Mouse (Mus musculus): ENCODE data around the gene Aar2. TPM values are rescaled to one million over a fixed set of nuclear protein-coding genes. Genes with fewer than 3 reads are reported as not detected.

The Aar2 gene
- total and polyA plus RNA-seq, 3 experiments: 28.2 to 34.1 TPM; not detected in 1

GRCm38 (mm10) chr2:156566512-156566911 is 19.1 kb downstream of the Aar2 start (continued):
- no peak for TF ChIP-seq RAD21 (IDR thresholded peaks at IDR 0.05; ENCODE audit: low read depth, low read length)
- no peak for TF ChIP-seq E2F4 (IDR thresholded peaks at IDR 0.05; ENCODE audit: borderline replicate concordance, low read depth, low read length)
- TF ChIP-seq RCOR1 (IDR thresholded peaks at IDR 0.05; ENCODE audit: low read depth, low read length): no peak

GRCm38 (mm10) chr2:156568647-156569046 is 21.3 kb downstream of the Aar2 start:
- no peak overlapping the region for H3K27ac ChIP-seq (ENCODE audit: control insufficient read depth, low read depth, low read length)
- TF ChIP-seq USF1 (IDR thresholded peaks at IDR 0.05; ENCODE audit: low read depth, low read length) (no peak), ZC3H11A (IDR thresholded peaks at IDR 0.05; ENCODE audit: low read depth, low read length) (no peak), UBTF (IDR thresholded peaks at IDR 0.05; ENCODE audit: borderline replicate concordance, insufficient read depth, low read depth, low read length) (no peak), TAL1 (IDR thresholded peaks at IDR 0.05; ENCODE audit: low read length) (no peak), KAT2A (conservative IDR thresholded peaks at IDR 0.05; ENCODE audit: low read depth, low read length) (no peak), MAFK (IDR thresholded peaks at IDR 0.05; ENCODE audit: borderline replicate concordance, low read depth, low read length) (no peak), MXI1 (IDR thresholded peaks at IDR 0.05; ENCODE audit: low read depth, low read length) (no peak), MAX (IDR thresholded peaks at IDR 0.05; ENCODE audit: low read length) (no peak), JUND (IDR thresholded peaks at IDR 0.05; ENCODE audit: low read depth, low read length) (no peak), MYC (IDR thresholded peaks at IDR 0.05; ENCODE audit: low read depth, low read length) (no peak), E2F4 (IDR thresholded peaks at IDR 0.05; ENCODE audit: borderline replicate concordance, low read depth, low read length) (no peak), USF2 (IDR thresholded peaks at IDR 0.05; ENCODE audit: borderline replicate concordance in 1 of 2, insufficient read depth in 1 of 2, low read depth in 1 of 2, low read length in 2 of 2) (no peak), RCOR1 (IDR thresholded peaks at IDR 0.05; ENCODE audit: low read depth, low read length) (no peak), ELF1 (IDR thresholded peaks at IDR 0.05; ENCODE audit: low read depth, low read length) (no peak), TCF12 (IDR thresholded peaks at IDR 0.05; ENCODE audit: low read depth, low read length) (no peak), NELFE (IDR thresholded peaks at IDR 0.05; ENCODE audit: low read depth, low read length) (no peak), POLR2AphosphoS2 (IDR thresholded peaks at IDR 0.05; ENCODE audit: low read length) (no peak), NRF1 (IDR thresholded peaks at IDR 0.05; ENCODE audit: insufficient read depth, low read depth, low read length, poor library complexity, severe bottlenecking) (no peak), SIN3A (IDR thresholded peaks at IDR 0.05; ENCODE audit: low read length) (no peak), ETS1 (IDR thresholded peaks at IDR 0.05; ENCODE audit: low read depth, low read length) (no peak)
- H3K36me3 ChIP-seq (ENCODE audit: control insufficient read depth in 1 of 2, insufficient read depth in 2 of 2, low read length in 2 of 2): peaks cover 0 to 3% of the 10 kb centered on the region in 2 experiments; a peak in 2 of 4 replicates
- no peaks in the 10 kb centered on the region for H3K79me2 ChIP-seq (ENCODE audit: control insufficient read depth, insufficient read depth, low read length, poor library complexity)
- no peak overlapping the region for H3K9ac ChIP-seq (ENCODE audit: control insufficient read depth, low read depth, low read length, poor library complexity, severe bottlenecking)
- DNase-seq (ENCODE audit: low read depth, low spot score): no peak
- no peaks in the 10 kb centered on the region for H3K27me3 ChIP-seq (ENCODE audit: control insufficient read depth in 1 of 2, insufficient read depth in 2 of 2, low read length in 2 of 2)
- H3K9me3 ChIP-seq (replicated peaks; ENCODE audit: insufficient read depth, low read length): no peaks in the 10 kb centered on the region
- no peaks in the 10 kb centered on the region for H3K4me1 ChIP-seq (ENCODE audit: control insufficient read depth in 1 of 2, insufficient read depth in 2 of 2, low read length in 2 of 2)
- H3K4me3 ChIP-seq (ENCODE audit: control insufficient read depth in 1 of 2, insufficient read depth in 1 of 2, low read depth in 2 of 2, low read length in 2 of 2): no peak overlapping the region

Measured in MEL (cell line).